Mouse (Mus musculus) embryonic facial prominence, embryonic 12.5 days (tissue): ENCODE results near the gene Dcp1a. TPM values are rescaled to one million over a fixed set of nuclear protein-coding genes. Genes with fewer than 3 reads are reported as not detected.

Experiments used
- ATAC-seq: fragments of 200-750 bp; cut with Nextera tagmentation; 2 replicates; pipeline ENCODE4 v1.8.0; 2017; ENCODE audit not compliant: insufficient number of reproducible peaks, insufficient read depth, low FRiP score, low TSS enrichment
- H3K27ac ChIP-seq: fragments of 300-500 bp; sonication (generic); 2 replicates; pipeline ENCODE4 v1.5.1; 2016; ENCODE audit warnings: mild to moderate bottlenecking
- H3K27me3 ChIP-seq: fragments of 300-500 bp; sonication (generic); 2 replicates; pipeline ENCODE4 v1.6.1; 2016; ENCODE audit warnings: mild to moderate bottlenecking, moderate library complexity
- H3K36me3 ChIP-seq: fragments of 300-500 bp; sonication (generic); 2 replicates; pipeline ENCODE4 v1.6.1; 2016; ENCODE audit warnings: mild to moderate bottlenecking
- H3K4me1 ChIP-seq: fragments of 300-500 bp; sonication (generic); 2 replicates; pipeline ENCODE4 v1.6.1; 2016
- H3K4me2 ChIP-seq: fragments of 300-500 bp; sonication (generic); replicated peaks from 2 replicates; pipeline ENCODE4 v1.6.1; 2016; ENCODE audit warnings: mild to moderate bottlenecking, moderate library complexity
- H3K4me3 ChIP-seq: fragments of 300-500 bp; sonication (generic); 2 replicates; pipeline ENCODE4 v1.5.1; 2016; ENCODE audit warnings: mild to moderate bottlenecking
- H3K9ac ChIP-seq: fragments of 300-500 bp; sonication (generic); 2 replicates; pipeline ENCODE4 v1.6.1; 2016; ENCODE audit warnings: mild to moderate bottlenecking, moderate library complexity
- H3K9me3 ChIP-seq: fragments of 300-500 bp; sonication (generic); 2 replicates; pipeline ENCODE4 v1.6.1; 2016; ENCODE audit warnings: mild to moderate bottlenecking, moderate library complexity
- WGBS: fragments of 180-500 bp; shearing (Covaris S2); methylation state at CpG from one replicate; pipeline ENCODE4 v1.1.7; 2016; 5-methylcytosine and 5-hydroxymethylcytosine counted together
- polyA plus RNA-seq: library from polyadenylated mRNA; unstranded; fragments of >200 nt; fragmentation: Nextera tagmentation; extraction: Ambion mirVana; gene quantifications from 2 replicates; pipeline ENCODE4 v1.2.1, GENCODE M21; 2016

The Dcp1a gene
- polyA plus RNA-seq, 1 experiment from 2014 or later, result 35.2 TPM

DNA sequence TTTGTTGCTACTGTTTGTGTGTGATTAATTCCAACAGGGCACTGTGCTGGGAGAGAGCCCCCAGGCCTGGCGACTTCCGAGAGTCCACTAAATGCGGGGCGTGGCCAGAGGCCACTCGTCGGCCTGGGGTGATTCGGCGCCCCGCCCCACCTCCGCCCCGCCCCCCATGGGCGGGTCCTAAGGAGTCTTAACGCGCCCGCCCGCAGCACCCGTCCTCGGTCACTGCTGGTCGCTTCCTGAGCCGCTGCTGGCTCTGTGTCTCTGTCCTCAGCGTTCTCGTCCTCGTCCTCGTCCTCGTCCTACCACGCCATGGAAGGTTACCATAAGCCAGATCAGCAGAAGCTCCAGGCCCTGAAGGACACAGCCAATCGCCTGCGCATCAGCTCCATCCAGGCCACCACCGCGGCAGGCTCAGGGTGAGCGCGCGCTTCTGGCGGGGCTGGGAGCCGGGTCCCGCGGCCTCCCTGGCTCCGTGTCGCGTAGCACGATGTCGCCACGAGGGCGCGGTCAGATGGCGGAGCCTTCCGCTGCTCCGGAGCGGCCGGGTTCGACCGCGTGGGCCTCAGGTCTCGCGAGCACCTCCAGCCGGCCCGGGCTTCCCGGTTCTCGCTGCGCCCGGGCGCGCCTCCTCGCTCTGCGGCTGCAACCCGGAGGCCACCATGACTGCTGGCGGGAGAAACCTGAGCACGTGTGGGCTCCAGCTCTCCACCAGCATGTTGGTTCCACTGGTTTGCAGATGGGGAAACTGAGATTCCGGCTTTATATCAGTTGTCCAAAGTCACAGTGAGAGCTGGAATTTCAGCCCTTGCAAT is 69.8 kb downstream of the Dcp1a start:
- Histone ChIP-seq H3K27me3 (no peaks in the 10 kb centered on the region), H3K27ac (peak overlapping the region; percentile 92), H3K9ac (peak overlapping the region; percentile 90), H3K9me3 (no peaks in the 10 kb centered on the region), H3K4me3 (peak overlapping the region; percentile 68), H3K4me1 (peaks cover 29% of the 10 kb centered on the region), H3K4me2 (peak overlapping the region; percentile 89), H3K36me3 (0 out of 2 replicates have a peak, but pooled peaks cover 1% of the 10 kb centered on the region)
- WGBS, result under 1% methylated on average over 64 of the region's 69 CpGs
- ATAC-seq, result peak; percentile 90

DNA sequence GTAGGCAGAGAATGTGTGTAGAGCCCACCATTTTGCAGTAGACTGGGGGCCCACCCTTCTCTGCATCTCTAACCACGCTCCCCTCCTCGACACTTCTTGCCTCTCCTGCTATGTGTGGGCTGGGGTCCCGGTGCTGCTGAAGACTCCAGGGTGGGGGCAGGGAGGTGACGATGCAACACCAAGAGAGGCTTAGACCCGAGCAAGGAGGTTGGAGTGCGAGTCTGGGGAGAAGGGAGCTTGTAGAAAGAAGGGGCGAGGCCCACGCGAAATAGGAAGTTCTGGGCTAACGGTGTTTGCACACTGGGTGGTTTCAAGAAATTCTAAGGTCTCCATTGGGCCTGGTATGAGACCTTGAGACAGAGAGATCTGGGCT is 70.4 kb downstream of the Dcp1a start:
- Histone ChIP-seq H3K36me3 (0 out of 2 replicates have a peak, but pooled peaks cover 6% of the 10 kb centered on the region), H3K9ac (peak overlapping the region; percentile 90), H3K4me1 (peaks cover 29% of the 10 kb centered on the region), H3K27ac (peak overlapping the region; percentile 92), H3K27me3 (no peaks in the 10 kb centered on the region), H3K9me3 (no peaks in the 10 kb centered on the region), H3K4me2 (peak overlapping the region; percentile 89), H3K4me3 (peak overlapping the region; percentile 68)
- WGBS, result under 1% methylated on average over 10 of the region's 10 CpGs
- peak; percentile 1; the same call in 1 of the 2 replicates for ATAC-seq

DNA sequence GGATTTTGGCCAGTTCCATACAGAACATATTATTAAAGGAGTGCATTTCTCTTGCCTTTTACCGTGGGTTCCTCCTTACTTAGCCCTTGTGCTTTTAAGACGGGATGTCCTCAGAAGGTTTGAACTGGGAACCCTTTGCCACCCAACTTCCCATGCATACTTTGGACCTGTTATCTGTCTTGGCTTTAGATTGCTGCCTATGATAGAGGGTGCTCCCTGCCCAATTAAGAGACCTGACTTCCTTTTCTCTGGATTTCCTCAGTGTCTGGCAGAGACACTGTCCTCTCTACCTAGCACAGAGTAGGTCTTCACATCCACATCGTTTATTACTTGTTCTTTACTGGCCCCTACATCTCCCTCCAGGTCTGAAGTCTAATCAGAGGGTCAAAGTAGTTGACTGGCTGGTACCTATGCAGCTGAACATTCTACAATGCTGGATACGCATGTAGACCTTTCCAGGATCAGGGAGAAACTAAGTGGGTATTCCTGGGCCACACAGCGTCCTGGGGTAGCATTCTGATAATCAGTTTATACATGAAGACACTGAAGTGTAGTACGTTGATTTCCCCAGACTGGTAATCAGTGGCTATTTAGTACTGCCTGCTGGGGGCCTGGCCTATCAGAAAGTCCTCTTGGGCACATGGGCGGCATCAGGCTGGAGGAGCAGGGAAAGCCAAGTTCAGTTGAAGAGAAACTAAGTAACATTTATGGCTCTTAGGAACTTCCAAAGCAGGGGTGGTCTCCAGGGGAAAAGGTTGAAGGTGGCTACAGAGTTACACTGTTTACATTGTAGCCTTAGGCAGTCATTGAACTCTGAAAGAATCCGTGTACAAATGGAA is 71.1 kb downstream of the Dcp1a start:
- 0 out of 2 replicates have a peak overlapping the region, but pooled peaks have one; percentile 92 for H3K27ac ChIP-seq
- H3K4me3 ChIP-seq, result peak overlapping the region; percentile 68
- no peaks in the 10 kb centered on the region for H3K27me3 ChIP-seq
- 0 out of 2 replicates have a peak, but pooled peaks cover 6% of the 10 kb centered on the region for H3K36me3 ChIP-seq
- 34% methylated on average over 8 of the region's 8 CpGs for WGBS
- ATAC-seq, result no peak
- no peaks in the 10 kb centered on the region for H3K9me3 ChIP-seq
- peak overlapping the region; percentile 89 for H3K4me2 ChIP-seq
- H3K9ac ChIP-seq, result peak overlapping the region; percentile 90
- peaks cover 29% of the 10 kb centered on the region for H3K4me1 ChIP-seq

DNA sequence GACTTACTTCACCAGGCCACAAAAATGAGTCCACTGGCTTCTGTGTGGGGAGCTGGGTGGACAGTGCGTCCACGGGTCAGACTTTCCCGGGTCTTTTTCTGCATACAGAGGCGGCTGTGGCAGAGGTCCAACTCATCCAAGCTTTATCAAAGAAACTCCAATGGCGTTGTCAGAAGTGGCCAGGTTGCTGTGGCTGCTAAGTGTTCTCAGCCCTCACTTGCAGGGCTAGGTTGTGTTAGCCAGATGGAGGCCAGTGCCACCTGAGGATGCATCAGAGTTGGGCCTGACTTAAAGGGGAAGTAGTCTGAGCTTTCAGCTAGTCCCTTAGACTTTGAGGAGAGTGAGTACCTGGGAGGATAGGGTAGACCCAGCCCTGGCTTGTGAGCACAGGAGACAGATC is 72.2 kb downstream of the Dcp1a start:
- Histone ChIP-seq H3K9me3 (no peaks in the 10 kb centered on the region), H3K36me3 (peaks cover 12% of the 10 kb centered on the region; the same call in 1 of the 2 replicates), H3K4me1 (peaks cover 29% of the 10 kb centered on the region), H3K9ac (no peak overlapping the region), H3K4me3 (peak overlapping the region; percentile 68; the same call in 1 of the 2 replicates), H3K27ac (no peak overlapping the region), H3K27me3 (no peaks in the 10 kb centered on the region), H3K4me2 (peak overlapping the region; percentile 89)
- no peak for ATAC-seq
- WGBS, result 78% methylated on average over 5 of the region's 5 CpGs

DNA sequence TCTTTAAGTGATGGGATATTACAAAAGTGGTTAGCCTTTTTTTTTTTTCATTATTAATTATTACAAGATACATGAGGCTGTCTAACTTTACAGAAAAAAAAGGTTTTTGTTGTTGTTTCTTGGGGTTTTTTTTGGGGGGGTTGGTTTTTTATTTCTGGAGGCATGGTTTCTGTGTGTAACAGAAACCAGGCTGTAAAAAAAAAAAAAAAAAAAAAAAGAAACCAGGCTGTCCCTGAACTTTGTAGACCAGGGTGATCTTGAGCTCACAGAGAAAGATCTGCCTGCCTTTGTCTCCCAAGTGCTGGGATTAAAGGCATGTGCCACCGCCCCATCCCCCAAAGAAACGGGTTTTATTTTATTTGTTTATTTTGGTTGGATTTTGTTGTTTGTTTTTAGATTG is 72.6 kb downstream of the Dcp1a start:
- Histone ChIP-seq H3K36me3 (peaks cover 15% of the 10 kb centered on the region; the same call in 1 of the 2 replicates), H3K4me1 (peaks cover 29% of the 10 kb centered on the region), H3K9me3 (no peaks in the 10 kb centered on the region), H3K27me3 (no peaks in the 10 kb centered on the region), H3K9ac (no peak overlapping the region), H3K4me2 (peak overlapping the region; percentile 89), H3K27ac (no peak overlapping the region), H3K4me3 (no peak overlapping the region)
- WGBS, result 92% methylated on average over 2 of the region's 2 CpGs
- no peak for ATAC-seq

DNA sequence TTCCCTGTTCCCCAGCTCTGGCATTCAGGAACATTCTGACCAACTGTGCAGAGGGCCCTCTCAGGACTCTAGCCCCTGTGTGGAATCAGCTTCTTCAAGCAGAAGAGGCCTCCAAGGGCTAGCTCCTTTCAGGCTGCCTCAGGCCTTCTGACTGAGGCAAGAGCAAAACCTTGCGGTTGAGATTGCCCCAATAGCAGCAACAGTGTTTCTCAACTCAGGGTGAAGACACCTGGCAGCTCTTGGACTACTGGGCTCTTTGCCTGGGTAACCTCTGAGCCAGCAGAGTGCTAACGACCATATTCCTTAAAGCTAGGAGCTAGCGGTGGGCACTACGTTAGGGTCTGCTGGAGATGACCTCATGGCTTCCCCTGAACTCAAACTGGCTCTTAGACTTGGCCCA is 73.8 kb downstream of the Dcp1a start:
- no peak overlapping the region for H3K4me3 ChIP-seq
- H3K4me2 ChIP-seq, result no peak overlapping the region
- no peak overlapping the region for H3K9ac ChIP-seq
- H3K9me3 ChIP-seq, result no peaks in the 10 kb centered on the region
- no peak overlapping the region for H3K27ac ChIP-seq
- H3K4me1 ChIP-seq, result peaks cover 25% of the 10 kb centered on the region
- peaks cover 19% of the 10 kb centered on the region for H3K36me3 ChIP-seq
- H3K27me3 ChIP-seq, result no peaks in the 10 kb centered on the region
- ATAC-seq, result no peak
- 91% methylated on average over 4 of the region's 4 CpGs for WGBS

DNA sequence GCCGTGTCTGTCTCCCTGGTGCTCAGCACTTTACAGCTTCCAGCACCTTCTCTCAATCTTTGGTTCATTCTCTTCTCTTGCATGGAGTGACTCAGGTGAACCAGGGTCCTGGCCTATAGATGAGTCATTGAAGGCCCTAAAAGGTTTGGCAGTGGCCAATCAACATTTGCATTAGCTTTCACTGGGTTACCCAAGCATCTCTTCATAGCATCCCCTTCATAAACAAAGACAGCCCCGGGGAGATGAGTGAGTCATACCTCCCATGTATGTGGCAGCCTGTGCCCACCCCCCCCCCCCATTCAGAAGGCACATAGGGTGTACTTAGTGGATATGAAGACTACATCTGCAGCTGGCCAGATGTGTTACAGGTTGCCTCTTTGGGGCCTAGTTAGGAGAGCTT is 77.3 kb downstream of the Dcp1a start:
- Histone ChIP-seq H3K4me2 (no peak overlapping the region), H3K9me3 (no peaks in the 10 kb centered on the region), H3K4me3 (no peak overlapping the region), H3K27me3 (no peaks in the 10 kb centered on the region), H3K9ac (no peak overlapping the region), H3K36me3 (peaks cover 53% of the 10 kb centered on the region), H3K4me1 (peaks cover 1% of the 10 kb centered on the region), H3K27ac (no peak overlapping the region)
- no peak for ATAC-seq
- WGBS, result 90% methylated on average over 2 of the region's 2 CpGs

DNA sequence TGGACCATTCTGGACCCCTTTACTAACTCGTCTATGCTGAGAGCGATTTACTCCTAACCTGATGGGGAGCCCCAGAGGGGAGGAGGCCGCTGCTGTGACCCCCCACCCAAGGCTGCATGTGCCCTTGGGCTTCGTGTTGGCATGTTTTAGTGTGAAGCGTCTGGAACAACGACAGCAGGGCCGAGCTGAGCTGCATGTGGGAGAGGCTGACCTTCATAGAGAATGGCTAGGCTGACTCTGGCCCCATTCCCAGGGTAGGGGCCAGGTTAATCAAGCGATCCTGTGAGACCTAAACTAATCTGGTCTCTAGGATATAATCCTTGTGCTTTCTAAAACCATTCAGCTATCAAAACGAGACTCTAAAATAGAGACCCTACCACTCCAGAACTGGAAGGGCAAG is 78.4 kb downstream of the Dcp1a start:
- Histone ChIP-seq H3K4me2 (no peak overlapping the region), H3K36me3 (peaks cover 56% of the 10 kb centered on the region), H3K27me3 (no peaks in the 10 kb centered on the region), H3K4me3 (no peak overlapping the region), H3K27ac (no peak overlapping the region), H3K4me1 (no peaks in the 10 kb centered on the region), H3K9ac (no peak overlapping the region), H3K9me3 (no peaks in the 10 kb centered on the region)
- ATAC-seq, result no peak
- WGBS, result 78% methylated on average over 9 of the region's 9 CpGs

DNA sequence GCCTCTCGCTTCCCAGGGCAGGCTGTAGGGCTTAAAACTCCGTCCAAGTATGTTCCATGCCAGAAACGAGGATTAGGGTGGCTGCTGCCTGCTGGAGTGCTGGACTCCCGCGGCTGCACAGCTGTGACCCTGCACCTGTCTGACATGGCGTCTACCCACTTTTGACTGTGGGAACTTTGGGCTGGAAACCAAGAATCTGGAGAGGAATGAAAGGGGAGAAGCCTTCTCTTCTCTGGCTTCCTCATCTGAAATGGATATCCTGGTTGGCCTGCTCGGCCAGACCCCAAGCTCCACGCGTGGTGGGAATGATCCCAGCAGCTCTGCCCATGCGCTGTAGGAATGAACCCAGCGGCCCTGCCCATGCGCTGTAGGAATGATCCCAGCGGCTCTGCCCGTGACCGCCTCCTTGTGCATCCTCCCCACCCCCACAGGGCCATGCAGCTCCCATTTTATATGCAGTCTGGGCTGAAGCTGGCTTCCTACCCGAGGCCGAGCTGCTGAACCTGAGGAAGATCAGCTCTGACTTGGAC is 80.1 kb downstream of the Dcp1a start:
- Histone ChIP-seq H3K27ac (no peak overlapping the region), H3K36me3 (peaks cover 66% of the 10 kb centered on the region), H3K4me3 (no peak overlapping the region), H3K9ac (no peak overlapping the region), H3K4me1 (no peaks in the 10 kb centered on the region), H3K9me3 (no peaks in the 10 kb centered on the region), H3K4me2 (no peak overlapping the region), H3K27me3 (no peaks in the 10 kb centered on the region)
- ATAC-seq, result no peak
- 85% methylated on average over 17 of the region's 17 CpGs for WGBS

DNA sequence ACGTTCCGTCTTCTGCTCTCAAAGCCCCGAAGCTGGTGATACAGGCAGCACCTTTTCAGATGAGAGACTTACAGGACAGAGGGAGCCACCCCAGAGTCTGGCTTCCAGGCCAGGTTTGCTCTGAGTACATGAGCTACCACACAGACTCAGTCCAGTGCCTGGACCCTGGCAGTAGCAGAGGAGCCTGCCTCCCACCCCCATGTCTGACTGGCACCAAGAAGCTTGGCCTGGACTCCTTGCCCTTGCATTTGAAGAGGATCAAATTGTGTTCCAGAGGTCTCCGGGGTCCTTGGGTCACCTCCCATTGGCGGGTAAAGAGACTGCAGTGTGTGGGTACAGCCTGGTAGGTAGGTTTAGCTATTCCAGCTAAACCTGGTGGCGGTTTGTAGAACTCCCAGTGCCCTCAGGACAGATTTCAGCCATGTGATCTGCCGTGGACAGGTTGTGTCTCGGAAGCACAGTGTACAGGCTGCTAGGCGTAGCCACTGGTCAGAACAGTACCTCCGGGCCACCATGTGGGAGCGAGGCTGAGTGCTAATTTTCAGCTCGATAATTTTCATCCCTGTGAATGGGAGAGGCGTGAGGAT is 81.6 kb downstream of the Dcp1a start:
- no peaks in the 10 kb centered on the region for H3K9me3 ChIP-seq
- 95% methylated on average over 13 of the region's 13 CpGs for WGBS
- no peak overlapping the region for H3K9ac ChIP-seq
- no peak overlapping the region for H3K27ac ChIP-seq
- peaks cover 79% of the 10 kb centered on the region for H3K36me3 ChIP-seq
- H3K4me1 ChIP-seq, result no peaks in the 10 kb centered on the region
- no peaks in the 10 kb centered on the region for H3K27me3 ChIP-seq
- H3K4me2 ChIP-seq, result no peak overlapping the region
- no peak overlapping the region for H3K4me3 ChIP-seq
- no peak for ATAC-seq

DNA sequence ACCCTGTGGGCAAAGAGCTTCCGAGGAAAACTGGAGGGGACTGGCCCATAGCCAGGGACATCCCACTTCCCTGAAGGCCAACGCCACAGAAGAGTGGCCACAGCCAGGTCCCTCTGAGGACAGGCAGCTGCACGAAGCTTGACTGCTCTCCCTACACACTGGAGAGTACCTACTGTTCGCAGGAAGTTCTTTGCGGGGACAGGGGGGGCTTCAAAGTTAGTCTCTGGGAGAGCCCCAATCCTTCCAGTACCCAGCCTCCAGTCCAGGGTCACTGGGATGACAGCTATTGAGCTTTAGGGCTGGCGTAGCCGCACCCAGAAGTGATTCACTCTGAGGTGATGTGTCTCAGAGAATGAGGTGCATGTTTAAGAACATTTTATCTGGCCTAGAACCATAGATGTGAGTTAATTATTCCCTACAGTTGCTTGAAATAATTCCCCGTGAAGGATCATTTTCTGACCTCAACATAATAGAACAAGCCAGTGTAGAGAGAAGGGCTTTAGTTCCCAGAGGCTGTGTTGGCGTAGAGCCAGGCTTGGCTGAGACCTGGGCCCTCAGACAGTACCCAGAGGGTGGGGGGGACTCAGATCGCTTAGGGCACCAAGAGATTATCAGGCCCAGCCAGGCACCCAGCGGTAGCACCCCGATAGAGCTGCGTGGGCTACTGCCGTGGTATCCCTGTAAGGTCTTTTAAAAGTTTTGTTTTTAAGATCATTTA is 82.3 kb downstream of the Dcp1a start:
- Histone ChIP-seq H3K4me2 (no peak overlapping the region), H3K9me3 (no peaks in the 10 kb centered on the region), H3K27me3 (no peaks in the 10 kb centered on the region), H3K4me1 (no peaks in the 10 kb centered on the region), H3K27ac (0 out of 2 replicates have a peak overlapping the region, but pooled peaks have one; percentile 7), H3K36me3 (peaks cover 78% of the 10 kb centered on the region), H3K9ac (no peak overlapping the region), H3K4me3 (no peak overlapping the region)
- peak; percentile 49; the same call in 1 of the 2 replicates for ATAC-seq
- WGBS, result 85% methylated on average over 14 of the region's 14 CpGs
